Mouse (Mus musculus) hindbrain, postnatal 0 days (tissue): ENCODE data around the gene Slit3. TPM values are rescaled to one million over a fixed set of nuclear protein-coding genes. Genes with fewer than 3 reads are reported as not detected.

Experiments
- ATAC-seq: fragments of 200-750 bp; cut with Nextera tagmentation; 2 replicates; pipeline ENCODE4 v1.8.0; 2017; ENCODE audit warnings: mild to moderate bottlenecking, moderate TSS enrichment, moderate library complexity
- DNase-seq: peaks from one replicate; pipeline ENCODE4 v3.0.0-alpha.2; 2015; ENCODE audit warnings: low spot score
- H3K27ac ChIP-seq: fragments of 300-500 bp; sonication (generic); 2 replicates; pipeline ENCODE4 v1.5.1; 2014; ENCODE audit warnings: mild to moderate bottlenecking
- H3K27me3 ChIP-seq: fragments of 300-500 bp; sonication (generic); 2 replicates; pipeline ENCODE4 v1.6.1; 2014; ENCODE audit warnings: low read length, mixed read lengths; ENCODE audit not compliant: insufficient read depth
- H3K36me3 ChIP-seq: fragments of 300-500 bp; sonication (generic); 2 replicates; pipeline ENCODE4 v1.6.1; 2014; ENCODE audit warnings: low read length, mixed read lengths; ENCODE audit not compliant: insufficient read depth
- H3K4me1 ChIP-seq: fragments of 300-500 bp; sonication (generic); 2 replicates; pipeline ENCODE4 v1.6.1; 2014; ENCODE audit warnings: antibody characterized with exemption, low read length, mixed read lengths; ENCODE audit not compliant: insufficient read depth
- H3K4me2 ChIP-seq: fragments of 300-500 bp; sonication (generic); 2 replicates; pipeline ENCODE4 v1.6.1; 2014; ENCODE audit warnings: low read depth, mild to moderate bottlenecking, low read length, moderate library complexity, mixed read lengths
- H3K4me3 ChIP-seq: fragments of 300-500 bp; sonication (generic); 2 replicates; pipeline ENCODE4 v1.5.1; 2014; ENCODE audit warnings: low read length
- H3K9ac ChIP-seq: fragments of 300-500 bp; sonication (generic); replicated peaks from 2 replicates; pipeline ENCODE4 v1.6.1; 2014; ENCODE audit warnings: mild to moderate bottlenecking, low read length, moderate library complexity, mixed read lengths
- H3K9me3 ChIP-seq: fragments of 300-500 bp; sonication (generic); 2 replicates; pipeline ENCODE4 v1.6.1; 2016; ENCODE audit warnings: low read length, mixed read lengths
- CTCF ChIP-seq: IDR thresholded peaks from 2 replicates; pipeline ENCODE4 v1.5.1; 2016; ENCODE audit warnings: antibody characterized with exemption, control low read depth, low read depth
- WGBS: fragments of 180-500 bp; shearing (Covaris S2); extraction: QIAGEN DNeasy Blood & Tissue Kit; methylation state at CpG from one replicate; pipeline ENCODE4 v1.1.7; 2014; 5-methylcytosine and 5-hydroxymethylcytosine counted together
- polyA plus RNA-seq: library from polyadenylated mRNA; unstranded; fragments of >200 nt; fragmentation: Nextera tagmentation; extraction: Ambion mirVana; gene quantifications from 2 replicates; pipeline ENCODE4 v1.2.1, GENCODE M21; 2015
- total RNA-seq: library from RNA; depleted of rRNA; stranded (reverse); fragments of >200 nt; gene quantifications from 2 replicates; pipeline ENCODE4 v1.2.3, GENCODE M21; 2014

Gene Slit3
- total and polyA plus RNA-seq, 2 experiments from 2014 or later, result 4.9 to 13.4 TPM

DNA sequence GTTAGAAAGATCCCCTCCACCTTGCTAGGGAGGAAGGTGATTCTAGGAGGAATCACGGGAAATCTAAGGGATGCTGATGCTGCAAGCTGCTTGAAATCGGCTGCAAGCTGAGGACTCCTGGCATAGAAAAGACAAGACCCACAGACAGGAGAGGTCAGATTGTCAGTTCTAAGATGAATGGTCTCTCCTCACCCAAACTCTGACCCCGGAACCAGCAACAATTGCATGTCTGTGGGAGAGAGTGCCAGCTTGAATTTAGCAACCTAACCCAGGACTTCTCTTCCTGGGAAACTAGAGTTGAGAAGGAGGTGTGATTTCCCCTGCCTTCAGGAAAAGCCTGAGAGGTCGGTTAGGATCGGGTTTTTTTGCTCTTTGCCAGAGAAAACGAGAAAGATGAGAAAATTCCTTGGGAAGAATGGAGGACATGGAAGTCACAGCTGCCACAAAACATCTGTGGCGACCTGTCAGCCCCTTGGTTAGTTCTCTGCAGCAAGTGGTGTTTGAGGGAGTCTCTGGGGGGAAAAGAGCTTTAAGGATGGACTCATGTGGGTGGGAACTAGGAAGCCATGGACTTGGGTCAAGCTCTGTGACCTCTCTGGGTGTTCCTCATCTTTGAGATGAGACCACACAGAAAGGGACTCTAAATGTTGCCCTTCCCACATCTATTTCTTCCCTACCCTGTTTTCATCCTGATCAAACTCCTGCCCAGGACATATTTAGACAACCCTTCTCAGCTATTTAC is 425.2 kb downstream of the Slit3 start:
- no peak overlapping the region for H3K27ac ChIP-seq
- TF ChIP-seq CTCF, result no peak
- ATAC-seq (no peak), DNase-seq (no peak)
- H3K27me3 ChIP-seq, result no peaks in the 10 kb centered on the region
- 0 out of 2 replicates have a peak overlapping the region, but pooled peaks have one; percentile 42 for H3K4me3 ChIP-seq
- H3K9me3 ChIP-seq, result no peaks in the 10 kb centered on the region
- H3K9ac ChIP-seq, result no peak overlapping the region
- no peaks in the 10 kb centered on the region for H3K36me3 ChIP-seq
- peak overlapping the region; percentile 74 for H3K4me2 ChIP-seq
- H3K4me1 ChIP-seq, result no peaks in the 10 kb centered on the region
- 41% methylated on average over 7 of the region's 7 CpGs for WGBS

DNA sequence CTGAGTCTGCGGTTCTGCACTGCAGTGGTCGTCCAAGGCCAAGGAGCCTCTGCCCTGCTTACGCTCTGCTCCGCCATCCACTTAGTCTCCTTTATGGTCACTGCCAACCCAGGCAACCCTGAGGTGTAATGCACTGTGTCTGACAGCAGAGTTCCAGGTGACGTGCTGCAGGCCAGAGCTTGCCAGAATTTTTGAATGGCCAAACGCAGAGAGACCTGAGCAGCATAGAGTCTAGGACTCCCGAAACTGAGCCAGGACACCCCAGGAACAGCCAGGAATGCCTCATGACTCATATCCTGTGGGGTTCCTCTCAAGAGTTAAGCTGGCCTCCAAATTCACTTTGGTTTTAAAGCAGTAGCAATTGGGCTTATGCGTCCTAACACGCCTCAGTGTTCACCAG is 429.0 kb downstream of the Slit3 start:
- Histone ChIP-seq H3K36me3 (no peaks in the 10 kb centered on the region), H3K4me3 (no peak overlapping the region), H3K27ac (no peak overlapping the region), H3K4me2 (no peak overlapping the region), H3K27me3 (no peaks in the 10 kb centered on the region), H3K4me1 (no peaks in the 10 kb centered on the region), H3K9me3 (no peaks in the 10 kb centered on the region), H3K9ac (no peak overlapping the region)
- DNase-seq (no peak), ATAC-seq (no peak)
- TF ChIP-seq CTCF, result no peak
- WGBS, result 89% methylated on average over 9 of the region's 9 CpGs

DNA sequence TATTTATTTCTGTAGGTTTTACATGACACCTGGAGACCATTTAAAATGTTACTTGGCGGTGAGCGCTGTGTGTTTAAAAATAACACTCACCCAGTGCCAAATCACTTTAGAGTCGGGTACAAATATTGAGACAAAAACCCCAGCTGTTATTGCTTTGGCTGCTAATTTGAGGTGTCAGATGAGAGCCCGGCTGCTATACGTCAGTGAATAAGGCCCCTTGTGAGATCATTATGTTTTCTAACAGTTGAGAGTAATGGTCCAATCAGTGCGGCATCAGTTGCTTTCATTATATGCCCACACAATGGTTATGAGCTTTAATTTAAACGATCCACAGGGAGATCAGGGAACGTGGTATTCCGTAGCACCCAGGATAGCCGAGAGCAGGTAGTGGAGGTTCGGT is 435.2 kb downstream of the Slit3 start:
- H3K27ac ChIP-seq, result no peak overlapping the region
- H3K4me2 ChIP-seq, result no peak overlapping the region
- no peaks in the 10 kb centered on the region for H3K9me3 ChIP-seq
- ATAC-seq (no peak), DNase-seq (peak; percentile 39)
- 39% methylated on average over 11 of the region's 11 CpGs for WGBS
- H3K27me3 ChIP-seq, result no peaks in the 10 kb centered on the region
- no peak overlapping the region for H3K4me3 ChIP-seq
- no peaks in the 10 kb centered on the region for H3K36me3 ChIP-seq
- TF ChIP-seq CTCF, result no peak
- no peak overlapping the region for H3K9ac ChIP-seq
- no peaks in the 10 kb centered on the region for H3K4me1 ChIP-seq

DNA sequence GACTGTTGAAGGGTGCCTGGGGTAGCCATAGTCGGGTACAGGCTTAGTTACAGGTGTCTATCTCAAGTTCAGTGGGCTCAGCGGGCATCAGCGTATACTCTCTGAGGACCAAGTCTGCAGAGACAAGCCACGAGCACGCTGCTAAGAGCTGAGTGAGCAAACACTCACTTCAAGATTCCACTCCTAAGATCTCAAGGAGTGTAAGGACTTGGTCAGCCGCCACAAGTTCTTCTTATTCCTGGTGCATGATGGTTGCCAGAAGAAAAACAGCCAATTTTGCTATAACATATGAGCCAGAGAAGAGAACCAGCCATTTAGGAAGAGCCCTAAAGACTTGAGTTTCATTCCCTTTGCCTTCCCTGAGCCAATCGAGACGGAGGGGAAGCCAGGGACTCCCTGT is 436.5 kb downstream of the Slit3 start:
- Histone ChIP-seq H3K27ac (no peak overlapping the region), H3K9me3 (no peaks in the 10 kb centered on the region), H3K4me3 (no peak overlapping the region), H3K27me3 (no peaks in the 10 kb centered on the region), H3K4me1 (0 out of 2 replicates have a peak, but pooled peaks cover 3% of the 10 kb centered on the region), H3K36me3 (no peaks in the 10 kb centered on the region), H3K4me2 (no peak overlapping the region), H3K9ac (no peak overlapping the region)
- WGBS, result 82% methylated on average over 8 of the region's 8 CpGs
- DNase-seq (no peak), ATAC-seq (no peak)
- TF ChIP-seq CTCF, result no peak

DNA sequence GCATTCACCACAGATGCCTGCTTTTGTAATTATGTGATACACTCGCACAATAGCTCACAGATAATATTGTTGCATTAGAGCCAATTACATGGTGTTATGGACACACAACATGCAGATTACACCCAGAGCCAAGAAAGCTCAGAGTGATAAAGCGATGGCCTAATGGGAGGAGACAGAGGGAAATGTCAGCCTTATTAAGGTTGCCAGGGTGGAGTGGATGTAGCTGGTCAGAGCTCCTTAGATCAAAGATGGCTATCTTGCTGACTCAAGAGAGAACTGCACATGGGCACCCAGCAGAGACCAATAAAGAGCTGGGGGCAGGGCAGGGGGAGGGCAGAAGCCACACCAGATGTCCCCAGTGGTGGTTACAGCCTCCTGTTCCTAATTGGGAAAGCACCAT is 437.3 kb downstream of the Slit3 start:
- Histone ChIP-seq H3K4me1 (0 out of 2 replicates have a peak, but pooled peaks cover 3% of the 10 kb centered on the region), H3K4me2 (no peak overlapping the region), H3K9ac (no peak overlapping the region), H3K9me3 (no peaks in the 10 kb centered on the region), H3K27ac (no peak overlapping the region), H3K27me3 (no peaks in the 10 kb centered on the region), H3K4me3 (no peak overlapping the region), H3K36me3 (no peaks in the 10 kb centered on the region)
- DNase-seq (no peak), ATAC-seq (0 out of 2 replicates have a peak, but pooled peaks have one; percentile 21)
- 59% methylated on average over 2 of the region's 2 CpGs for WGBS
- no peak for TF ChIP-seq CTCF

DNA sequence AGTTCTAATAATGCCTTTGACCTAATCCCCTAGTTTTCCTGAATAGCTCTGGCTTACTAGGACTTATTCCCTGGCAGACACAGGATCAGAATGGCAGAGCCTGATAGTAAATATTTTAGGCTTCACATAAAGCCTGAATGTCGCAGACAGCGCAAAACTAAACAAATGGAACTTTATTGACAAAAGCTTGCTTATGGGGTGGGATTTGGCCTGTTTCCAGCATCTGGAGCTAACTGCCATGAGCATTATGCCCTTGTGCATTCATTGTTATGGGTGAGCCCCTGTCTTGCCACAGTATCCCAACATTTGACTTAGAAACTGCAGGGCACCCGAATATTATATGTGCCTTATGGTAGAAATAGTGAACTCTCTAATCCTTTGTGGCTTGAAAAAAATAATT is 438.4 kb downstream of the Slit3 start:
- WGBS, result 61% methylated on average over 3 of the region's 3 CpGs
- ATAC-seq, result no peak
- no peaks in the 10 kb centered on the region for H3K36me3 ChIP-seq
- H3K9ac ChIP-seq, result no peak overlapping the region
- peak; percentile 30 for DNase-seq
- no peak for TF ChIP-seq CTCF
- no peak overlapping the region for H3K4me3 ChIP-seq
- H3K27me3 ChIP-seq, result no peaks in the 10 kb centered on the region
- no peak overlapping the region for H3K27ac ChIP-seq
- H3K4me2 ChIP-seq, result no peak overlapping the region
- H3K4me1 ChIP-seq, result 0 out of 2 replicates have a peak, but pooled peaks cover 3% of the 10 kb centered on the region
- H3K9me3 ChIP-seq, result no peaks in the 10 kb centered on the region

DNA sequence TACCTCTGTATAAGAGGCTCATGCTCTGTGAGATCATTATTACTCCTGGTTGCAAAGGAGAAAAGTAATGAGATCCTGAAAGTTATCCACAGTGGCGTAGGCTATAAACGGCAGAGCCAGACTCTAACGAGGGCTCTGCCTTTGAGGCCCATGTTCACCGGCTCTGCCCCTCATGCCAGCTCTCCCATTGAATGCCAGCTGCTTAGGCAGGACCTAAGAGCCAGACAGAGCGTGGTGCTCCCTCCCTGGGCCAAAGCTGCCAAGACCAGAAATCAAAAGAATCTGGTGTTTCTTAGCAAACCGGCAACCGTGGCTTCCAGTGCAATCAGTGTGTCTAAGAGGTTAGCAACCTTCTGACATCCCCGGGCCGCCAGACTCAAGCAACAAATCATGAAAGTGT is 440.7 kb downstream of the Slit3 start:
- no peaks in the 10 kb centered on the region for H3K9me3 ChIP-seq
- no peak overlapping the region for H3K4me3 ChIP-seq
- no peak overlapping the region for H3K27ac ChIP-seq
- DNase-seq (peak; percentile 63), ATAC-seq (peak; percentile 66; the same call in 1 of the 2 replicates)
- H3K9ac ChIP-seq, result no peak overlapping the region
- no peaks in the 10 kb centered on the region for H3K36me3 ChIP-seq
- TF ChIP-seq CTCF, result no peak
- H3K27me3 ChIP-seq, result no peaks in the 10 kb centered on the region
- H3K4me2 ChIP-seq, result no peak overlapping the region
- H3K4me1 ChIP-seq, result 0 out of 2 replicates have a peak, but pooled peaks cover 3% of the 10 kb centered on the region
- WGBS, result 36% methylated on average over 9 of the region's 9 CpGs
